Mouse (Mus musculus) heart, adult 18-20 months (tissue): ENCODE data around the gene Chmp6. TPM values are rescaled to one million over a fixed set of nuclear protein-coding genes. Genes with fewer than 3 reads are reported as not detected.

Experiments
- DNase-seq, 2 experiments: peaks; one replicate each; pipeline ENCODE4 v3.0.0; 2021 to 2022; ENCODE audit warnings: mixed read lengths in 1 of 2
- long read RNA-seq, 2 experiments: library from polyadenylated mRNA; stranded (forward); transcript quantifications; one replicate each; pipeline ENCODE4 v2.0.0; 2021
- total RNA-seq, 2 experiments: library from RNA; stranded (reverse); gene quantifications; 2 replicates each; pipeline ENCODE4 v1.2.3; 2021

Gene Chmp6
- 10 to 100 TPM; 27.8 to 30.2 TPM for total RNA-seq
- long read RNA-seq, experiment 1, transcript Chmp6-201 (8 exons, 1,557 nt), result major isoform, 47 of 52 reads
- long read RNA-seq, experiment 1, partial matches to known transcripts, result 1 of 52 reads
- long read RNA-seq, experiment 1, other reads (novel, unspliced or antisense), result 4 of 52 reads
- long read RNA-seq, experiment 2, transcript Chmp6-201 (8 exons, 1,557 nt), result major isoform, 25 of 28 reads
- long read RNA-seq, experiment 2, partial matches to known transcripts, result 1 of 28 reads
- long read RNA-seq, experiment 2, other reads (novel, unspliced or antisense), result 2 of 28 reads

DNA sequence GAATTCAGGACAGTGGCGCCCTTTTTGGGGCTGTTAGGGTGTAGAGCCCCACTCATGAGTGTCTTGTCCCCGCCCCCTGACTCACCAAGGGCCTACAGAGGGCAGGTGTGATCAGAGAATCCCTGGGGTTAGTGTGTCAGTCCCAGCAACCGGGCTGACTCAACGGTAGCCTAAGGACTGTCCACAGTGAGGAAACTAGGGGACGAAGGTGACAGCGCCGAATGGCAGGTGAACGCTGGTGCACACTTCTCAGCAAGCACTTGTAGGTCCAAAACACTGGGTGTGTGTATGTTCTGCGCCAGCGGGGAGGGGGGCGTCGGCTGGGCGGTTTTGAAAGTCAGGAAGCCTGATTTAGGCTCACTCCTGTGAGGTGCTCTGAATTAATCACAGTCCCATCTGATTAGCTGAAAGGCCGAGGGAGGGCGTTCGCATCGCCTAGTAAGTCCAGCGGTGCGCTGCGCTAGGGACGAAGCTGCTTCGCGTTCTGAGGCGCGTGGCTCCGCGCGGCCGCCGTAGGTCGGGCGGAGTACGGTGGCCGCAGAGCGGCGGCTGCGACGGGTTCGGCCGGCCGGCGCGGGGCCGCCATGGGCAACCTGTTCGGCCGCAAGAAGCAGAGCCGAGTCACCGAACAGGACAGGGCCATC is at the start of gene Chmp6:
Gene Chmp6 (plus strand): TSS at position 151 of the 644 bp plus-strand sequence.
- peak; percentile 91 to 96 for DNase-seq

DNA sequence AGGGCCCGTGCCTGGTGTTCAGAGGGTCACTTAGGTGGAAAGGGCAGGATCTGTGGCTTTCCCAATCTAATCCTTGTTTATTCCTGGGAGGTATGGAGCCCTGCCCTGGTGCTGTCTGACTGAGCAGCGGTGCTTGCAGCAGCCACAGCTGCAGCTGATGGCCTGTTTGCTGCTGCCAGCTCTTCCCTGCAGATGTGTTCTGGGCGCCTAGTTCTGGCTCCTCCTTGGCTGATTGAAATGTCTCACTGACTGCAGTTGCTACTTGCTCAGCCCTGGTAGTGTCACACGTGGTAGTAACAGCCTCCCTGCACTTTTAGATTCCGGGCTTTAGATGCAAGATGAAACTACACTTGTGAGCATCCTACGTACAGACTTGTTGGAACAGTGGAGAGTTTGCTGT is 46.4 kb upstream of the Chmp6 start:
- DNase-seq, result no peak

DNA sequence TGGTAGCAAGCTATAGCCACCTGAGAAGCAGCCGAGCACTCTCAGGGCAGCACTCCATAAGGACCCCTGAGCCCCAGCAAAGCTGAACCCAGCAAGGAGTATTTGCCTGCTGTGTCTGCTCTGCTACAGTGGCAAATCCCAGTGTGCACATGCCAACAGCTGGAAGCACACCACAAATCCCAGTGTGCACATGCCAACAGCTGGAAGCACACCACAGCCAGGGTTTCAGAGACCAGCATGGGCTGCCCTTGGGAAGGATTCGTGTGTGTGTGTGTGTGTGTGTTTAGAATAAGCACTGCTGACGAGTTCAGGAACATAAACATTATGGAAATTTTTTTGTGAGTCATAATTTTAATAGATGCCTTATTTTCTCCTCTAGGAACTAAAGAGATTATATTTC is 45.1 kb upstream of the Chmp6 start:
- DNase-seq, result no peak

DNA sequence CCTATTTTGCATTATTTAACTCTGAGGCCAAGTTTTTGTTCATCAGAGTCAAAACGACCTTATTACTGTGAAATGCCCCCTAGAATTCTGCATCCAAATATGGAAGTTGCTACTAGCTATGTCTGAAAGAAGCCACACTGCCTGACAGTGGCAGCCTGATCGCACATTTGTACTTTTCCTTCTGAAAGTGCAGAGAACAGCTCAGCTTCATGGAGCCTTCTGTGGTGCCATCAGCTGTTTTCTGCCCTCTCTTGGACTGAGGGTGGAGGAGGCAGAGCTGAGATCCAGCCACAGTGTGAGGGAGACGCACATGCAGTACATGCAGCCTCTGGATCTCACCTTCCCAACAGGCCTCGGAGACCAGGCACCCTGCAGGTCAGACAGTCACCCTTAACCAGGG is 44.7 kb upstream of the Chmp6 start:
- DNase-seq, result no peak

DNA sequence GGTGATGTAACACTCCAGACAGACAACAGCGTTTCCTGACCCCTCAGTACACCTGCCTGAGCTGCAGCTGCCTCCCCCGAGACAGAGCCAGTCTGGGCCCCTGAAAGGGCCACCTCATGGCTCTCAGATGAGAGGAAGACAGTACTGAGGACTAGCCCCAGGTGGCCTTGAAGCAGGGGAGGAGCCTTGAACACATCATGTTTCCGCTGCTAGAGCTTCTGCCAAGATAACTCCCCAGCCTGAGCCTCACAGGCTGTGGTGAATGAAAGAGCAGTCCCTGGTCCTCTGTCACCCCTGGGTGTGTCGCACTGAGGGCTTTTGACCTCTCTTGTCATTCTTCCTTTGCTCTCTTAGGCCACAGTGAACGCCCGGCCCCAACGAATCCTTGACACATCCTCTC is 42.1 kb upstream of the Chmp6 start:
- no peak for DNase-seq

DNA sequence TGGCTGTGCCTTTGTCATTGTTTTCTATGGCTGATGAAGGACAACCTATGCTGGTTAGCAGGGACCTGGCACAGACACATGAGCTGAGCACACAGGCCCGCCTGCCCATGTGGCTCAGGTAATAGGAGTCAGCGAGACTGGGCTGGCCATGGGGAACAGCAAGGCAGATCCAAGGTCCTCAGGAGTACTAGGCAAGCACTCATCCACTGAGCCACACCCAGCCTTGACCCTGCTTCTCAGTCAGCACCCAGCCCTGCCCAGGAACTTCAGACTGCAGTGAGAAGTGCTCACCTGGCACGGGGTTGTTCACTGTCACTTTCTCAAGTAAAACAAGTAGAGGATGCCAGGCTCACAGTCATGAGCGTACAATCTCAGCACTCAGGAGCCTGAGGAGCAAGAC is 39.6 kb upstream of the Chmp6 start:
- DNase-seq, result no peak

DNA sequence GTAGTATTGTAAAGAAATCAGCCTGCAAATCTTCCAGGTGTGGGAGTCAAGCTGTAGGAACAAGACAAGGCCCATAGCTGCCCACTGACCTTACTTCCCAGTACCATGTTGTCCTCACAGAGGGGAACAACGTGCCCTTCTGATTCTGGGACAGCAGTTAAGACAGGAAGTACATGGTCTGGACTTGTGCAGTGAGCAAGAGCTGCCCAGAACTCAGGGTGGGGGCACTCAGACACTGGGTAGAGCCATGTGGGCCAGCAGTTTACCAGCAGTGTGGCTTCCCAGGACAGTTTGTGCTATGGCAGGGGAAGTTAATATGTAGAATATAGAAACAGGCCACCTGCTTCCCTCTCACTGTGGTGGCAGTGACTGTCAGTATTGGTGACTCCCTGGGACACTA is 38.4 kb upstream of the Chmp6 start:
- DNase-seq, result no peak

DNA sequence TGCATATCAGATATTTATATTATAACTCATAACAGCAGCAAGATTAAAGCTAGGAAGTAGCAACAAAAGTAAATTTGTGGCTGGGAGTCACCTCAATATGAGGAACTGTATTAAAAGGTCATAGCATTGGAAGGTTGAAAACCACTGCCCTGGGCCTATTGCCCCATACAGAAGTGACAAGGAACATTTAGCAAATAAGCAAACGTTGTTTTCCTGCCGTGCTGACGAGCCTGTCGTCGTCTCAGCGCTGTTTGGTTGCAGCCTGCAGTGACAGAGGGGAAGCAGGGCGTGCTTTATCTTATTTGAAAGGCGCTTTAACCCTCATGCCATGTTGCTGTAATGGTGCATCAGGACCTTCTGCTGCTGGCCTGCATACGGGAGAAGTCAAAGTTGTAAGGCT is 37.6 kb upstream of the Chmp6 start:
- DNase-seq, result no peak

DNA sequence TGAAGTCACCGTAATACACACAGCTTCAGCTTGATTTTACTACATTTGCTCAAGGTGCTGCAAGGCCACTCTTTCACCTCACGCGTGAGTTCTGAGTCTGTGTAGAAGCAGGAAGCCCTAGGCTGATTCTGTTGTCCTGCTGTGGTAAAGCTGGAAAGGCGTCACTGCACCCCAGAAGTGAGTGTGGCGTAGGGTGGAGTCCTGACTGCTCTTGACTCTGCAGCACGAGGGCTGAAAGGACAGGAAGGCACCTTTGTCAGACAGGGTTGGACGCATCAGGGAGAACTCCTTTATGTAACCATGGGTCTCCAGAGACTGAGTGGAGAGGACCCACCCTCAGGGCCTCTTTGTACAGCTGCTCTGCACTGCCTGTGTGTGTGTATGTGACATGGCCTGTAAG is 36.1 kb upstream of the Chmp6 start:
- no peak for DNase-seq

DNA sequence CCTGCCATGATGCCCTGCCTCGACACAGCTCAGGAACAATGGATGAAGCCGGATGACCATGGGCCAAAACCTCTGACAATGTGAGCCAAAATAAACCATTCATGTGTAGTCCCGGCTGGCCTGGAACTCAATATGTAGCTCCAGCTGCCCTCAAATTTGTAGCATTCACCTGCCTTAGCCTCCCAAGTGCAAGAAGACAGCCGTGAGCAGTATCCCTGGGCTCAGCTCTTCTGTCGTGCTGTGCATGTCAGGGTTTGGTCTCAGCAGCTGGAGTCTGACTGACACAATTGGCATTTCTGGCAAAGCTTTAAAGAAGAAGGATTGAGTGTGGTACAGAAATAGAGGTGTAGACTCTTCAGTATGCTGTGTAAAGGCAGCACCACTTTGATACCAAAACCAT is 33.7 kb upstream of the Chmp6 start:
- DNase-seq, result no peak

DNA sequence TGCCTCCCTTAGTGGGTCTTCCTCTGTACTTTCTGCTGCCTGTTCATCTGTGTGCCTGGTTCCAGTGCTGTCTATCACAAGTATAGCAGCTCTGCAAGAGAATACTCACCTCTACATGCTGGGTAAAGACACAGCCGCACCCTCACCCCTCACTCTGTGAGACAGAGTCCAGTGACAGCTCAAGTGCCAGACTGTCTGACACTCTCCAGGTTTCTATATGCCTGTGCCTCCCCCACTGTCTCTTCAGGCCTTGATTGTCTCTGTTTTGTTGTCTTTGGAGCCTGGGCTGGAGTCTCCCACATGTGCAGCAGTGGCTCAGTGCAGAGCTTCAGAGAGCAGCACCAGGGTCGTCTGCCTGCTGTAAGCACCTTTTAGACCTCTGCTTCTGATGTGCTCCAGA is 29.6 kb upstream of the Chmp6 start:
- no peak for DNase-seq

DNA sequence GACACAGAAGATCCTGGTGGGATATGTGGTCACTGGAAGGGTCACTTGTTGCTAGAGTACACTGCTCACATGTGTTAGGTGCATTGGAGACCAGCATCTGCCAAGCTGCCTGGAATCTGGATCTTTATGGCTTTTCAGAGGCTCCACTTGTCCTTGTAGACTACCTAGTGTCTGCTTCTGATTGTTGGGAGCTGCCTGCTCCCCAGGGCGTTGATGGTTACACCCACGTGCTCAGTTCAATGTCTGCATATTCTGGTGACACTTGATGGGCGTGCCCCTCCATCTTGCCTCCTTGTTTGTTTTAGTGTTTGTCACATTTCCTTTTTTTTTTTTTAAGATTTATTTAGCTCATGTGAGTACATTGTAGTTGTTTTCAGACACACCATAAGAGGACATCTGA is 23.3 kb upstream of the Chmp6 start:
- DNase-seq, result no peak

DNA sequence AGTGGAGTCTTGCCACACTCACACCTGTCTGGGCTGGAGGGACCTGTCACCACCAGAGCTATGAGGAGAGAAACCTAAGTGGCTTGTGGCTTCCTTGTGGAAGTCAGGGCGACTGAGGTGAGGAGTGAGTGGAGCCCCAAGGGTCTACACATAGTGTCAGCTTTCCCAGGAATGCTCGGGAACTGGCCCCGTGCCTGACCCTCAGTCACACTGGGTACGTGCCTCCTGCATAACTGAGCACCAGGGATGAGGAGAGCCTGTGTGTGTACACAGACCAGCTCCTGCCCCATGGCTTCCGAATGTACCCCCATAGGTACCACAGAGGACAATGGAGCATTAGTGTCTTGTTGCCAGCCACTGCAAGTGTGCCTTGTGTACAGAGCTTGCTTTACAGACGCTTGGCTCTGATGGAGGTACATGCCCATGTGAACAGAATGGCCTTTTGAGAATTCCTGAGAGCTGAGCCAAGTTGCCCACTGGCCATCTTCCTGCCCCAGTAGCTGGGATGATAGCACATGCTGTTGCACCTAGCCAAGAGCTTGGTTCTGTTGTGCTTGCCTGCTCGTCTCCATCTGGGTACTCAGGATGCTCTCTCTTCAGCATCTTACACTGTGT is 21.5 kb upstream of the Chmp6 start:
- DNase-seq, result no peak

DNA sequence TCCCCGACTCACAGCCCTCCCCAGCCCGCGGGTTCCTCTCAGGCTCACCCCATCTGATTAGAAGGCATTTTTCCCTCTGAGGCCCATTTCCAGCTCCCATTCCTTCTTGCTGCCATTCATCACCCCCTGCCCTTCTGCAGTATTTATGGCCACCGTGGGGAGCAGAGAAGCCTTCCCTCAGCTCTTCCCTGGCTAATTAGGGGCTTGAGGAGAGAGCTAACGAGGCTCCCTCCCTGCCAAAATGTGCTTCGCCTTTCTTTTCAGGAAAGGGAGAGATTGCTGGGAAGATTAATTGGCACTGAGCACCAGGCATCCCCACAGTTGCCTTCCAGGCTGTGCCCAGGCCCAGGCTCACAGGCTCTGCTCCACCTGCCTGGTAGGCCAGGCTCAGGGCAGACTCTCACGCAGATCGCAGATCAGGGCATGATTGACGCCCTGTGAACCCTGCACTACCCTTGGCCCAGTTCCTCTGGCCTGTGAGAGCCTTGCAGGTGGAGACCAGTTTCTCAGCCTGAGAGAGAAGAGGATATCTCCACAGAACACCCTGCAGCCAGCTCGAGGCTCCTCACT is 19.5 kb upstream of the Chmp6 start:
- DNase-seq, result no peak

DNA sequence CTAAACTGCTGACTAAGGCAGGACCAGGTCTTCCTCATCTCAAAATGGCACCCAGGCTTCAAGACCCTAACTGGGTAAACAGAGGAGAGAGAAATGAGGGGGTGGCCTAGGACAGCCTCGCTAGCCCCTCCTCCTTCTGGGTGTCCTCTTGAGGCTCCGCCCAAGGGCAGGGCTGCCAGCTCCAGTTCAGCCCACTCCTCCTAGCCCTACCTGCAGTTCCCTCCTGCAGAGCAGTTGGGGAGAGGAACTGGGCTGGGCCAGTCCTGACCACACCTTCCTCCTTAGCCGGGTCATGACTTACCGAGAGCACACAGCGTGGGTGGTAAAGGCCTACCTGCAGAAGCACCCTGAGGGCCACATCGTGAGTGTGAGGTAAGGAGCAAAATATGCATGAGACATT is 18.6 kb upstream of the Chmp6 start:
- DNase-seq, result no peak

DNA sequence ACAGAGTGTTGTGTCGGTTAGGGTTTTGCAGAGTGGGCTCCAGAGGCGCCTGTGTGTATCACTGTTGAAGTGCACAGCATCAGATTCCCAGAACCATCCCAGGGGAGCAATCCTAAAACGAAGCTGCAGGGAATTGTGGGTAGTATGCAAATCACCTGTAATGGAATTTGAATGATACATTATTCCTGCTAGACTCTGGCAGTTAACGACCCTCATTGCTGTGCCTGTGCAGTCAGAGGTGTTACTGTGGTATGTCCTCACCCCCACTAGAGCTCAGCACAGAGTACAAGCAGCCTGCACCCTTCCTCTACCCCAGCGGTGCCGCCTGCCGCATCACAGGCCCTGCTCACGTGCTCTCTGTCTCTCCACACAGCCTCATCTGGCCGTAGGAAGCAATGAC is 16.2 kb upstream of the Chmp6 start:
- no peak for DNase-seq

DNA sequence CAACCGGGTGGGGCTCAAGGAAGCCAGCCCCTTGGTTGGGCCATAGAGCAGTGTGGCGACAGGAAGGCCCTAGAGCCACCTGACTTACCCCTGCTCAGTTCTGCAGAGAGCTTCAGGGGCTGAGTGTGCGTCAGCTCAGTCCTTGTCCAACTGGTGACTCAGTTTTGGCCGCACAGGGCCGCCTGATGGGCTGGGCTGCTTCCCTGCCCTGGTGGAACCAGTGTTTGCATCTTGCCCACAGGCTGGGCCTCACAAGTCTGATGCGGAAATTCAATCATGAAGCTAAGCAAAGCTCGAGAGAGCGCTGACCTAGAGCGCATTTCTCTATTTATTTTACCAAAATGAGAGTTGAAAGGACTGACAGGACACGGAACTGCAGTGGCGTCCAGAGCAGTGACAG is 14.3 kb upstream of the Chmp6 start:
- DNase-seq, result no peak

DNA sequence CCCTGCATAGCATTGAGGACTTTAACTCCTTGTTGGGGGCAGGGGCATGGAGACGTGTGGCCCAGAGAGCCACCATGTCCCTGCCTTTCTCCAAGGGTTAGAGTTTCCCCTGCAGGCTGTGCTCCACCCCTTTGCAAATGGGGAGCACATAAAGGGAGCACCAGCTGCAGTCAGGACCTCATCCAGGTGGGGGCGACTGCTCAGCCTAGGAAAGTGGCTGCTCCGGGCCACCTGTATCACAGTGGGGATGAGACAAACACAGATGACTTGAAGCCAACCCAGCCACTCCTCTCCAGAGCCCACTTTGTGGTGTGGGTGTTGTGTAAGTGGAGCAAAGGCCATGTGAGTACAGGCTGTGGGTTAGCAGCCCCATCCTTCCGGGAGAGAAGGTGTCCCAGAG is 12.1 kb upstream of the Chmp6 start:
- no peak for DNase-seq

DNA sequence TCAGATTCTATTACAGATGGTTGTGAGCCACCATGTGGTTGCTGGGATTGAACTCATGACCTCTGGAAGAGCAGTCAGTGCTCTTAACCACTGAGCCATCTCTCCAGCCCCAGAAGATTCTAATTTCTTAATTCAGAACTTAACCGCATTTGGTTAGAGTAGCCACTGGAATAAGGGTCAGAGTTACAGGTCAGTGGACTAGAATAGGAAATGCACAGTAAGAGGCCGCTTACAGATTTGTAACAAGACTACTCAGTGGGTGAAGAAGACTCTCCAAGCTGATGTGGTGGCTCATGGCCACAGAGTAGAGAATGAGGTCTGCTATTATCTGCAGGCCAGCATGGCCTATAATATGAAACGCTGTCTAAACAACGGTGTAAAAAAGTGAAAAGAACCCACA is 10.3 kb upstream of the Chmp6 start:
- no peak for DNase-seq

DNA sequence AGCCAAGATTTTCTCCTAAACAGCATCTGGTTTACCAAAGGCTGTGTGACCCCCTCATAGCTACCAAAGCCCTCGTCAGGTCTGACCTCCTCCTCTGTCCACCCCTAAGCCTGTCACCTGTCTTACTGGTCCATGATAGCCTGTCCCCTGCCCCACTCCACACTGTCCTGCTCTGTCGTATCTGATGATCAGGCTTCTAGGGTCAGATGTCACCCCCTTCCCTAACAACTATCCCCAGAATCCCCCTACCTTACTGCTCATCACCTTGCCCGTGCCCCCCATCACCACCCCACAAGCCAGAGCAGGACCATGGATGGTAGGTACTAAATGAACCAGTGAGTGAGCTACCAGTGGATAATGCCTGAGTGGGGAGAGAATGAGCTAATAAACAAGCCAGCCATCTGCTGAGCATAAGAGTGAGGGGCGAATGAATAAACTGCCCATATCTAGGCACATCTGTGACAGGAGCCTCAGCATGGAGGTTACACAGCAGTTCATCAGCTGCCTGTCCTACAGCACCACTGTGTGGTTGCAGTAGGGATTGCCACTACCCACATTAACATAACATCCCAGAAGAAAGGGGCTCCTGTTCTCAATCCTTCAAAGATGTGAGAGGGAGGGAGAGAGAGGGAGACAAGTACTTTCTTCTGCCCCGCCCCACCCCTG is 8.5 kb upstream of the Chmp6 start:
- peak; percentile 37 to 68 for DNase-seq

DNA sequence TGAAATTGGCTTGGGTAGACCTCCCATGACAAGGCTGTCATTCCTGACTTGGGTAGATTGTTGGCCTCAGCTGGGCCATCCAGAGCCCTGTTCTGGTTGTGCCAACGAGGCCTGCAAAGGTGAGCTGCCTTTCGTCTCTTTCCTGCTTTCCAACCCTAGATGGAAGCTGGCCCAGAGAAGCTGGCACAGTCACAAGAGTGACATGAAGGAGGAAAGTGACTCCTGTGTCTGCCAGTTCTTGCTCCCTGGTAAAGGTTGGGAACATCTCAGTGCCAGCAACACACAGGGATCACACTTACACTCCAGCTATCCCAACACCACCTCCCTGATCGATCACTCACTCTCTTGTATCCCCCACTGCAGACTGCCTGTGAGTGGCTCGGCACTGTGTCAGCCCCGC is 7.4 kb upstream of the Chmp6 start:
- no peak for DNase-seq

DNA sequence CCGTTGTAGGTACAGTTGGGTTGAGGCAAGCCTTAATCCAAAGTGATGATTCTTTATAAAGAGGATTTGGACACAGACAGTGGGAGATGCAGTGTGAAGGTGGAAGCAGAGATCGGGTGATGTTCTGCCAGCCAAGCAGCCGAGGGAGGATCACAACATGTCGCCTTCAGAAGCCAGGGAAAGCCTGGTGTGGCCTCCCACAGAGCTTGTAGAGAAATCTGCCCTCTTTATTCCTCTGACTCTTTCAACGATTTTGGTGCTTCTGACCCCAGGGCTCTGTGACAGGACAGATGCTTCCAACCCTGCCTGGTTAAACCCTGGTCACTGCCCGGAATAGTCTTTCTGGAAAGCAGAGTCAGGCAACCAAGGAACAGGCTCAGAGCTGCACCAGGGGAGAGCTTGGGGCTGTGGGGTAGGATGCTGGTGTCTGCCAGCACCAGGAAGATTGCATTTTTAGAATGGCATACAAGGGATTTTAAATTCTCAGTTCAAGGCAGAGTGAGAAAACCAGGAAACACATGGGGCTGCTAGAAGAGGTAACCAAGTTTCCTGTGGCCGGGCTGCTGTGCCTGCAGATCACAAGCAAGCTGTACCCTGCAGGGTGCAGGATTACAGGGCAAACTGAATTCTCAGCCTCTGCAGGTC is 6.1 kb upstream of the Chmp6 start:
- DNase-seq, result no peak

DNA sequence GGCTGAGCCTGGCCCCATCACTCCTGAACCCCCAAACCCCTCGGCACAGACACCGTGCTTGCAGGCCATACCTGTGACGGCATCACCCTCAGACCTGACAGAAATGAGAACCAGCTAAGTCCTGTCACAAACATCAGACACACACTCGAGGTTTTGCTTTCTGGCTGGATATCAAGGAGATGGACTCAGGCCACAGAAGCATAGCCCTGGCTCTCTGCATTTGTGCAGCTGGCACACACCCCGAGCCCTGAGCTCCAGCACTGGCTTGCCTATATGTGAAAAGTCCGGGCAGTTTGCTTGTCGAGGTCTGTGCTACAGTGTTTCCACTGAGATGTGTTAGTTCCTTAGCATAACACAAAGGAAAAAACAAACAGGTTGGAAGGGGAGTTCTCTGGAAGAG is 5.5 kb upstream of the Chmp6 start:
- DNase-seq, result no peak
